Mouse (Mus musculus) skeletal muscle tissue, adult 2 months (tissue): ENCODE measurements around the gene Med13l.

Experiments
- DNase-seq: peaks from one replicate; pipeline ENCODE4 v3.0.0-alpha.2; 2012; ENCODE audit warnings: low read depth, low spot score

Med13l gene

GRCm38 (mm10) chr5:118782139-118782538, 221.7 kb downstream of the Med13l start:
- DNase-seq = peak; percentile 80

- peak; percentile 84 for DNase-seq
These were observed 228.7 kb downstream of the Med13l start for GRCm38 (mm10) chr5:118789226-118789625.

- peak; percentile 93 for DNase-seq
These were observed 229.3 kb downstream of the Med13l start for GRCm38 (mm10) chr5:118789776-118790175.

- DNase-seq = no peak
These were observed 237.3 kb downstream of the Med13l start for GRCm38 (mm10) chr5:118797811-118798210.

- DNase-seq = no peak
These were observed 241.1 kb downstream of the Med13l start for GRCm38 (mm10) chr5:118801592-118801991.

GRCm38 (mm10) chr5:118802036-118802435, 241.6 kb downstream of the Med13l start:
- DNase-seq = no peak

- DNase-seq = no peak
These were observed 248.5 kb downstream of the Med13l start for GRCm38 (mm10) chr5:118808946-118809345.

GRCm38 (mm10) chr5:118809588-118809987, 249.1 kb downstream of the Med13l start:
- no peak for DNase-seq

GRCm38 (mm10) chr5:118811690-118812089, 251.2 kb downstream of the Med13l start:
- no peak for DNase-seq

- DNase-seq = peak; percentile 86
These were observed 251.9 kb downstream of the Med13l start for GRCm38 (mm10) chr5:118812421-118812820.

GRCm38 (mm10) chr5:118812947-118813401, 252.5 kb downstream of the Med13l start:
- DNase-seq = peak; percentile 92

GRCm38 (mm10) chr5:118814052-118814451, 253.6 kb downstream of the Med13l start:
- peak; percentile 67 for DNase-seq
